Mouse (Mus musculus) embryo, embryonic 10 days (tissue): Measurements from ENCODE around the gene Sdsl.
A peak's percentile ranks its signal among the peaks of the same experiment; 100 is the strongest.
"Not testable (repeated sequence)": the region's sequence is repeated elsewhere in the genome, so short reads cannot be mapped to it uniquely, and the experiment has no call there.

Source experiments
- DNase-seq: peaks from one replicate; pipeline ENCODE4 v3.0.0-alpha.2; 2015; ENCODE audit warnings: low spot score

Gene Sdsl

GRCm38 (mm10) chr5:120472770-120473169 is at the start of gene Sdsl:
TSS of gene Sdsl (minus strand) at chr5:120472810.
- no peak for DNase-seq

GRCm38 (mm10) chr5:120517552-120517951 is 44.9 kb upstream of the Sdsl start:
- peak; percentile 27 for DNase-seq

DNA sequence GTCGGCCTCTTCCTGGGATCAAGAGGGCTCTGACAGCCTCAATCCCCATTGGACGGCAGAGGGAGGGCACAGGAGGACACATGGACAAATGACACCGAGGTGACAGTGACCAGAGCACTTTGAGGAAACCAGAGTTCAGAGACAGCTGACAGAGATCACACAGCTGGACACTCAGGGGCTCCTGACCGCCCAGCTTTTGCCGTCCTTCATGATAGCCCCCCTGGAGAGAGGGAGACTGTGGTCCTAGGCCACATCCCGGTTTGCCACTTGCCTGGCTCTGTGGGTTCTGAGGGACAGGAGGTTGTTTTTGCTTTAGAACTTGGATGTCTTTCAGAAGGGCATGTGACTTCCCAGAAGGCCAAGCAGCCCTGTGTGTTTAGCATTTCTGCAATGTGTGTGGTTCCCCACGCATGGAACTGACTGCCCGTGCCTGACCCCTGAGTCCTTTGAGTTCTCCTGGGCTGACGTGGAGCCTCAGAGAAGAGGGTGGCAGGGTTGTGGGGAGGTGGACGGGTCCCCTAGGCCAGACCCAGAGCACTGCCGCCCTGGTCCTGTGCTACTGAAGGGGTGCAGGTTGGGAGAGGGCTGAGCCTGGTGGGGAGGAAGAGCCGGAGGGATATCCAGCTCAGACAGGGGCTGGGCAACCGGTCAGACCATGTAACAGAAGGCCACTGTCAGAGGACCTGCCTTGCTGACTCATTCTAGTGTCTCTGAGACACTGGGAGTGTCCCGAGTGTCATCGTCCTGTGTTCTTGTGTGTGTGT is 43.8 kb upstream of the Sdsl start:
- DNase-seq: no peak

DNA sequence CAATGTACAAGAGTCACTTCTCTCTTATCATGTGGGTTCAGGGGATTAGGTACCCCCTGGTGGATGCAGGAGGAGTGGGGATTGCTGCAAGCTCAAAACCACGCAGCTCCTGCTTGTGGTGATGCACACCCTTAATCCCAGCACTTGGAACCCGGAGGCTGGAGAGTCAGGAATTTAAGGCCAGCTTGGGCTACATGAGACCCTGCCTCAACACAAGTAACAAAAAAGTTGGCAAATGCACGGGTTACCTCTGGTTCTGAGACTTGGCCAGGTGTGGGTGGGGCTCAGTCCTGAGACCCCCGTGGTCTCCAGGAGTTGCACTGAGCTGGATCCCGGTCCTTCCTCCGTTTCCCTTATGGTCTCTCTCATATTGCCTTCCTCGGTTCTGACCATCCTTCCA is 42.8 kb upstream of the Sdsl start:
- DNase-seq: no peak

DNA sequence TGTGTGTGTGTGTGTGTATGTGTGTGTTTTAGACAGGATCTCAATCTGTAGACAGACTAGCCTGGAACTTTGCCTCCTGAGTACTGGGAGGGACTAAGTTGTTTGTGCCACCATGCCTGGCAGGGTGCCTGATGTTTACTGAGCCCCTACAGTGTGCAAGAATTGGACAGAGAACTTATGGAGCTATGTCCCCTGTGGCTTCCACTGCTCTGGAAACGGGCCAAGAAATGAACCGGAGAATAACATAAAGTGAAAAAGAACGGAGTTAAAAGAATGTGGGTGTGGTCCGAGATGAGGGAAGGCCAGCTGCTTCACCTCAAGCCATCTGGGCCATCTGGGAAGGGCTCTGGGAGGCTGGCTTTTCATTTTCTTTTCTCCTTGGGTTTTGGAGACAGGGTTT is 42.1 kb upstream of the Sdsl start:
- no peak for DNase-seq

- no peak for DNase-seq
Observed at GRCm38 (mm10) chr5:120514031-120514677, 41.5 kb upstream of the Sdsl start.

- DNase-seq: peak; percentile 35
Observed at GRCm38 (mm10) chr5:120512911-120513555, 40.4 kb upstream of the Sdsl start.

DNA sequence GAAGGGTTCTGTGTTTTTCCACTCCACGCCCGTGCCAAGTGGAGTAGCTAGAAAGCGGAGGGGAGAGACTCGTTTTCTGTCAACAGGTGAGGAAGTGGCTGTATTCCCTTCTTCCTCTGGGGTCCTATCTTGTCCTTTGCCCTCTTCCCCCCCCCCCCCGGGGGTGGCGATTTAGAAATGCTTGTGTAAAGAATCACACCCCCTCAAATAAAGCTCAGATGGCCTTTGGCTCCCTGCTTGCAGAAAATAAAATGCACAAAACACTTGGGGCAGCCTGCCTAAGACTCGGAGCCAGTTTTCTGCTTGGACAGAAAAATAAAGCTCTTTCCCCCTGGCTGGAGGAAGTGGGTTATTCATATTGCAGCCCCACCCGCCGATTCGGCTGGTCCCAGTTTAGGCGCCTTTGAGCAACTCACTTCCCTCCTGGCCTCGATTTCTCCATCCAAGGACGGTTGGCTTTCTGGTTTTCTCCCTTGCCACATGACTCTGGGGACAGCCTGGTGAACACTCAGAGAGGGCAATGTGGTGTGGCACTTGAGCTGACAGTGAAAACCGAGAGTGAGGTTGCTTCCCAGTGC is 39.1 kb upstream of the Sdsl start:
- DNase-seq: no peak

- DNase-seq: peak; percentile 97
Observed at GRCm38 (mm10) chr5:120510982-120511642, 38.5 kb upstream of the Sdsl start, which contains the start of gene Slc8b1. TSS of gene Slc8b1 (plus strand) at chr5:120511168.

- DNase-seq: no peak
Observed at GRCm38 (mm10) chr5:120507311-120507710, 34.7 kb upstream of the Sdsl start.

- DNase-seq: no peak
Observed at GRCm38 (mm10) chr5:120506490-120506889, 33.9 kb upstream of the Sdsl start.

DNA sequence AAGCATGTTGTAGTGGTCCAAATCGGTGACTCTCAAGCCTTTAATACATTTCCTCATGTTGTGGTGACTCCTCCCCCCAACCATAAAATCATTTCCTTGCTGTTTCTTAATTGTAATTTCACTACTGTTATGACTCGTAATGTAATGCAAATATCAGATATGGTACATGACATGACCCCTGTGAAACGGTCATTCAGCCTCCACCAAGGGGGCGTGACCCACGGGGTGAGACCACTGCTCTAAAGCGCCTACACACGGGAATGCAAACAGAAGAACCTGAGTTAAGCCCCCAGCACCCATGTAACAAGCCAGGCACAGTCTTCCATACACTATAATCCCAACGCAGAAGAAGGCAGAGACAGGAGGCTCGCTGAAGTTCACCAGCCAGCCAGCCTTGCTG is 33.2 kb upstream of the Sdsl start:
- no peak for DNase-seq

DNA sequence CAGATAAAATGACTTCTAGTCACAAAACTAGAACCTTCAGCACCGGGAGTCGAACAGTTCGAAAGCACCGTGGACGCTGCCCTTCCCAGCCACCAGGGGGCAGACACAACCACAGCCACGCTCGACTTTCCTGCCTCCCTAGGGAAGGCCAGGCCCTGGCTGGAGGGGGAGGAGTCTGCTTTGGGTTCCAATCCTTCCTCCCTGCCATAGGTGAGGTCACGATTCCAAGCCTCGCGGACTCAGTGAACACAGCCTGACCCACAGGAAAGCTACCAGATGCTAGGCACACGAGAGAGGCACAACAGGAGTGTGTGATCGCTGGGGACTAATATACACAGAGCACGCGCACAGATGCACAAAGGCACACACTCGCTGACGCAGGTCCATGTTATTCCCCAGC is 32.8 kb upstream of the Sdsl start:
- DNase-seq: peak; percentile 90

DNA sequence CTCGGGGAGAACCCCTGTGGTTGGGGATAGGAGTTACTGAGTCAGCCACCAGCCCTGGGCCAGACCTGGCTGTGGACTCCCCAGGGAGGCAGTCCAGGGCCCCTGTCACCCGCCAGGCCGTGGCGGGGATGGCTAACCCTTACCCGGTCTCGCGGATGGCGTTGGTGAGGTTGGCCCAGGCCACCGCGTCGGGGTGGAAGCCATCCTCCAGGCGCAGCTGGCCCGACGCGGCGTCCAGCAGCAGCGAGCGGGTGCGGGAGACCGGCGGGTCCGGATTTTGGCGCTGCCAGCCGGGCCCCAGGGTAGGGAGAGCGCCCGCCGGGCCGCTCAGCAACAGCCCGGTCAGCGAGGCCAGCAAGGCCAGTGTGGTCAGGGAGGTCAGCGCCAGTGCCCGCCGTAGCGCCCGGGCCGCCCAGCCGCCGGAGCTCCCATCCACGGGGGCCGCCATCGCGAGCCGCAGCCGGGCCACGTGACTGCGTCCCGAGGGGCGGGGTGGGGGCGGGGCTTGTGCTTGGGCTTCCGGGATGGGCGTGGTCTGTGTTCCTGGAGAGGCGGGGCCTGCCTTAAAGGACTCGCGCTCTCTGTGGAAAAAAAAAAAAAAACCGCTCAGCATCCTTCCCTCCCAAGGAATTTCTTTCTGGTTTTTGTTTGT is 30.7 kb upstream of the Sdsl start, which contains the start of gene Plbd2:
Gene Plbd2, minus strand, starts transcription at position 482 of the 652 bp plus-strand sequence.
- DNase-seq: peak; percentile 90

- DNase-seq: no peak
Observed at GRCm38 (mm10) chr5:120502675-120503143, 30.1 kb upstream of the Sdsl start.

DNA sequence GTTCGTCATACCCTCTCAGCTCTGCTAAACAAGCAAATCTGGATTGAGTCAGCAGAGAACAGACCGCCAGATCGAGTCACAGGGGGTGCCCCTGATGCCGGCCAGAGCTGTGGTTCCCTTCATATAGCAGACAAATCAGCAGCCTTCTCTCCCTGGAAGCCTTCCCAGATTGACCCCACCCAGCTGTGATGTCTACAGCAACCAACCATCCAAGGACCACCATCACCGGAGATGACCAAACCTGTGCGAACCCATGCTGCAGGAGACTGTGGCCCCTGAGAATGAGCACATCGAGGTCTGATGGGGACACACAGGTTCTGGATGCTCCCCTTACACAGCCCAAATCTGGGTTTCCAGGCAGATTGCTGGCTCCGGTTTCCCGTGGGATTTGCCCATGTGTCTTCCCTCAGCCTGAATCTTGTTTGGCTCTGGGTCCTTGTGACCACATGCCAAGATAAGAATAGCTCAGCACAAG is 29.6 kb upstream of the Sdsl start:
- no peak for DNase-seq

GRCm38 (mm10) chr5:120500609-120501008 is 28.0 kb upstream of the Sdsl start:
- not testable (repeated sequence) for DNase-seq

- DNase-seq: no peak
Observed at GRCm38 (mm10) chr5:120499202-120499601, 26.6 kb upstream of the Sdsl start.

- no peak for DNase-seq
Observed at GRCm38 (mm10) chr5:120497071-120497470, 24.5 kb upstream of the Sdsl start.

- no peak for DNase-seq
Observed at GRCm38 (mm10) chr5:120495703-120496226, 23.2 kb upstream of the Sdsl start.
